Mouse (Mus musculus) testis, adult 2 months (tissue): ENCODE measurements around the gene Pola2.

Experiments
- CTCF ChIP-seq: fragments of 200-500 bp; IDR thresholded peaks from 2 replicates; pipeline ENCODE4 v1.5.1; 2012; ENCODE audit warnings: low read depth, mild to moderate bottlenecking, inconsistent platforms, low read length, moderate library complexity; ENCODE audit not compliant: control insufficient read depth, insufficient read depth, insufficient replicate concordance
- POLR2A ChIP-seq: fragments of 200-500 bp; IDR thresholded peaks from 2 replicates; pipeline ENCODE4 v1.6.1; 2012; ENCODE audit warnings: low read depth, mild to moderate bottlenecking, inconsistent platforms, low read length, moderate library complexity; ENCODE audit not compliant: control insufficient read depth

- TF ChIP-seq CTCF (no peak), POLR2A (no peak)
Observed at GRCm38 (mm10) chr19:5929634-5930596, 34.1 kb downstream of the Pola2 start.
